Mouse (Mus musculus) gastrocnemius, postnatal 10 days (tissue): Measurements from ENCODE around the gene Hhat. TPM values are rescaled to one million over a fixed set of nuclear protein-coding genes. Genes with fewer than 3 reads are reported as not detected.

ENCODE experiments used
- total RNA-seq, 2 experiments: library from RNA; stranded (reverse); gene quantifications; 2 replicates each; pipeline ENCODE4 v1.2.3; 2021

The Hhat gene
- total RNA-seq, 2 experiments from 2014 or later: 1.7 to 4.5 TPM

Other genes starting within 250 kb of the Hhat start
- 10 to 100 TPM; 11.4 to 17.5 TPM for gene Sertad4, start 84.5 kb upstream of the Hhat start, total RNA-seq